Mouse (Mus musculus) ES-Bruce4 (cell line): ENCODE data around the gene Myh7.

Source experiments
- CTCF ChIP-seq: IDR thresholded peaks from one replicate; pipeline ENCODE4 v1.8.1; 2011; ENCODE audit warnings: low read depth, low read length
- EP300 ChIP-seq: IDR thresholded peaks from 2 replicates; pipeline ENCODE4 v1.6.1; 2011; ENCODE audit warnings: low read depth, low read length; ENCODE audit not compliant: insufficient read depth
- POLR2A ChIP-seq: IDR thresholded peaks from one replicate; pipeline ENCODE4 v1.8.1; 2011; ENCODE audit warnings: low read length; ENCODE audit not compliant: insufficient read depth

DNA sequence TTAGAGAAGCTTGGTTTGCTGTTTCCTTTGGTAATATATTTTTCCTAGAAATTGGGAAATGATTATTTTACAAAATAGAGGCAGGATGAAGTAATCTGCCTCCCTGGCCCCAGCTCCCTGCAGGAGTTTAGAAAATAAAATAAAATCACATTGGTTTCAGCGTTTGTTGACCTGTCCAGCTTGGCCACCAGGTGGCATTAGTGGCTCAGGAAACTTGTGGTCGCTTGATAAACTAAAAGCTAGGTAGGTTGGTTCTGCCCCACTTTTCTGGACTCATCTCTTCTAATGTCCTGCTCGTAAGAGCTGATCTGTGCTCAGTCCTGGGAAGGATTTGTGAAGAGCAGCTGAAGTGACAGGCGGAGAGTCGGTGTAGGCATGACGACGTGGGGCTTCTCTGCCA, 29.8 kb upstream of the Myh7 start:
- peak; percentile 51 for TF ChIP-seq CTCF
- TF ChIP-seq POLR2A = no peak
- no peak for TF ChIP-seq EP300
